Mouse (Mus musculus) midbrain, embryonic 10.5 days (tissue): ENCODE data around the gene Fam71e1. TPM values are rescaled to one million over a fixed set of nuclear protein-coding genes. Genes with fewer than 3 reads are reported as not detected.

Source experiments
- DNase-seq: peaks from one replicate; pipeline ENCODE4 v3.0.0-alpha.2; 2017; ENCODE audit warnings: low spot score
- H3K27ac ChIP-seq: fragments of 300-500 bp; sonication (generic); replicated peaks from 2 replicates; pipeline ENCODE4 v1.5.1; 2016; ENCODE audit warnings: mild to moderate bottlenecking
- H3K27me3 ChIP-seq: fragments of 300-500 bp; sonication (generic); 2 replicates; pipeline ENCODE4 v1.6.1; 2016; ENCODE audit warnings: low read depth, mild to moderate bottlenecking; ENCODE audit not compliant: poor library complexity, severe bottlenecking
- H3K36me3 ChIP-seq: fragments of 300-500 bp; sonication (generic); 2 replicates; pipeline ENCODE4 v1.6.1; 2016; ENCODE audit warnings: mild to moderate bottlenecking, moderate library complexity
- H3K4me1 ChIP-seq: fragments of 300-500 bp; sonication (generic); 2 replicates; pipeline ENCODE4 v1.6.1; 2016
- H3K4me3 ChIP-seq: fragments of 300-500 bp; sonication (generic); 2 replicates; pipeline ENCODE4 v1.5.1; 2016; ENCODE audit warnings: mild to moderate bottlenecking, moderate library complexity
- H3K9me3 ChIP-seq: fragments of 300-500 bp; sonication (generic); replicated peaks from 2 replicates; pipeline ENCODE4 v1.6.1; 2016; ENCODE audit warnings: mild to moderate bottlenecking
- WGBS: fragments of 180-500 bp; shearing (Covaris S2); methylation state at CpG from one replicate; pipeline ENCODE4 v1.1.7; 2016; 5-methylcytosine and 5-hydroxymethylcytosine counted together
- polyA plus RNA-seq: library from polyadenylated mRNA; unstranded; fragments of >200 nt; fragmentation: Nextera tagmentation; extraction: Ambion mirVana; gene quantifications from 2 replicates; pipeline ENCODE4 v1.2.1, GENCODE M21; 2016

Gene Fam71e1
- polyA plus RNA-seq: 20.5 and 27.6 TPM in 2 replicates

GRCm38 (mm10) chr7:44495992-44496770 lies at the start of gene Fam71e1, which contains the start of gene Emc10:
Fam71e1 (plus strand) TSS chr7:44496581.
Emc10 (minus strand) TSS chr7:44496529.
- H3K27ac ChIP-seq: peak within 1 kb of the TSS; percentile 99
- peaks cover 29% of the 10 kb centered on the region for H3K4me1 ChIP-seq
- no peaks in the 10 kb centered on the region for H3K9me3 ChIP-seq
- H3K36me3 ChIP-seq: peaks cover 37% of the 10 kb centered on the region
- DNase-seq: peak; percentile 99
- H3K4me3 ChIP-seq: peak within 1 kb of the TSS; percentile 86
- under 1% methylated on average over 58 of the region's 58 CpGs for WGBS
- H3K27me3 ChIP-seq: peaks cover 18% of the 10 kb centered on the region

- Histone ChIP-seq H3K4me3 (no peak overlapping the region), H3K27me3 (no peaks in the 10 kb centered on the region), H3K4me1 (peaks cover 3% of the 10 kb centered on the region; the same call in 1 of the 2 replicates), H3K9me3 (peaks cover 3% of the 10 kb centered on the region; the same call in 1 of the 2 replicates), H3K36me3 (peaks cover 76% of the 10 kb centered on the region), H3K27ac (no peak overlapping the region)
- 27% methylated on average over 3 of the region's 3 CpGs for WGBS
- no peak for DNase-seq
Observed at GRCm38 (mm10) chr7:44453256-44453655, 43.1 kb upstream of the Fam71e1 start.

DNA sequence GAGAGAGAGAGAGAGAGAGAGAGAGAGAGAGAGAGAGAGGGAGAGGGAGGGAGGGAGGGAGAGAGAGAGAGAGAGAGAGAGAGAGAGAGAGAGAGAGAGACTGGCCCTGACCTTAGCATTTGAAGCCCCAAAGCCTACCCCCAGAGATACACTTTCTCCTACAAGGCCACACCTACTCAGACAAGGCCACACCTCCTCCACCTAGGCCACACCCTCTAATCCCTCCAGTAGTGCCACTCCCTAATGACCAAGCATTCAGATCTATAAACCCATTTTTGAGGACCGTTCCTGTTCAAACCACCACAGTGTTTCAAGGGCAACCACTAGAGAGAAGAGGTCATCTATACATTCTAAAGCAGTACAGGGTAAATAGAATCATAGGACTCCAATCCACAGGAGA lies 40.1 kb upstream of the Fam71e1 start:
- Histone ChIP-seq H3K27me3 (peaks cover 21% of the 10 kb centered on the region), H3K9me3 (peaks cover 6% of the 10 kb centered on the region; the same call in 1 of the 2 replicates), H3K27ac (no peak overlapping the region), H3K4me1 (peaks cover 3% of the 10 kb centered on the region; the same call in 1 of the 2 replicates), H3K36me3 (peaks cover 80% of the 10 kb centered on the region), H3K4me3 (no peak overlapping the region)
- WGBS: 85% methylated on average over 1 of the region's 1 CpGs
- DNase-seq: no peak

DNA sequence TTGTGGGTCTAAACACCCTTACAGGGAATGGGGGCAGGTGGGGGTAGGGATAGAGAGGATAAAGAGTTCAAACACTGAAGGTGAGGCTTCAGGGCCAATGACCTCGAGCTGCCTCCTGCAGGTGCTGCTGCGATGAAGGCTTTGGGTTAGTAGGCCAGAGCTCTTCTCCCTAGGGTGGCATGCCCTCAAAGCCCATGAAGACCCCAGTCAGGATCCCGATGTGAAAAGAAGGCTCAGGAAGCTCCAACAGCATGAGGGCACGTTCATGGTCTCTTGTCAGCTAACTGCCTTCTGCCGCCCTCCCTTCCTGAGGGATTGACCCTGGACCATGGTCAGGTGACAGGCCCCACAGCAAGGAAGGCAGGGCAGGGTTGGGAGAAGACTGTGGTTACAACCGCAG lies 36.3 kb upstream of the Fam71e1 start:
- Histone ChIP-seq H3K4me3 (no peak overlapping the region), H3K36me3 (peaks cover 94% of the 10 kb centered on the region), H3K27me3 (peaks cover 55% of the 10 kb centered on the region), H3K27ac (no peak overlapping the region), H3K4me1 (peaks cover 28% of the 10 kb centered on the region), H3K9me3 (peaks cover 6% of the 10 kb centered on the region; the same call in 1 of the 2 replicates)
- no peak for DNase-seq
- WGBS: 81% methylated on average over 6 of the region's 6 CpGs

DNA sequence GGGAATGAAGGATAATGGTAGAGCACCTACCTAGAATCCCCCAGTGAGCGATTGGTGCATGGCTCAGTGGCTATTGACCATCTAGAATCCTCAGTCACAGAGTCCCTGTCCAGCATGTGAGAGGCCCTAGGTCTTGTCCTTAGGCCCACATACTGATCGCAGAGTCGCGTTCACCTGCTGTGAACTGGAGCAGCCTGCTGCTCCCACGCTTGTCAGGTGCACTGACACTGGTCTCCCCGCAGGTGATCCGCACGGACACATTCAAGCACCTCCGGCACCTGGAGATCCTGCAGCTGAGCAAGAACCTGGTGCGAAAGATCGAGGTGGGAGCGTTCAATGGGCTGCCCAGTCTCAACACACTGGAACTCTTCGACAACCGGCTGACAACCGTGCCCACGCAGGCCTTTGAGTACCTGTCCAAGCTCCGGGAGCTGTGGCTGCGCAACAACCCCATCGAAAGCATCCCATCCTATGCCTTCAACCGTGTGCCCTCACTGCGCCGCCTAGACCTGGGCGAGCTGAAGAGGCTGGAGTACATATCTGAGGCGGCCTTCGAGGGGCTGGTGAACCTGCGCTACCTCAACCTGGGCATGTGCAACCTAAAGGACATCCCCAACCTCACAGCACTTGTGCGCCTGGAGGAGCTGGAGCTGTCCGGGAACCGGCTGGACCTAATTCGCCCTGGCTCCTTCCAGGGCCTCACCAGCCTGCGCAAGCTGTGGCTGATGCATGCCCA lies 35.4 kb upstream of the Fam71e1 start:
- H3K4me3 ChIP-seq: no peak overlapping the region
- H3K27ac ChIP-seq: no peak overlapping the region
- peaks cover 55% of the 10 kb centered on the region for H3K27me3 ChIP-seq
- DNase-seq: no peak
- peaks cover 37% of the 10 kb centered on the region for H3K4me1 ChIP-seq
- peaks cover 6% of the 10 kb centered on the region; the same call in 1 of the 2 replicates for H3K9me3 ChIP-seq
- 80% methylated on average over 31 of the region's 31 CpGs for WGBS
- peaks cover 86% of the 10 kb centered on the region for H3K36me3 ChIP-seq

- peaks cover 44% of the 10 kb centered on the region for H3K4me1 ChIP-seq
- no peak overlapping the region for H3K27ac ChIP-seq
- peaks cover 6% of the 10 kb centered on the region; the same call in 1 of the 2 replicates for H3K9me3 ChIP-seq
- peak; percentile 14 for DNase-seq
- H3K27me3 ChIP-seq: peaks cover 55% of the 10 kb centered on the region
- peaks cover 79% of the 10 kb centered on the region for H3K36me3 ChIP-seq
- 73% methylated on average over 57 of the region's 57 CpGs for WGBS
- 0 out of 2 replicates have a peak overlapping the region, but pooled peaks have one; percentile 32 for H3K4me3 ChIP-seq
Observed at GRCm38 (mm10) chr7:44461503-44462217, 34.7 kb upstream of the Fam71e1 start.

- Histone ChIP-seq H3K4me1 (peaks cover 52% of the 10 kb centered on the region), H3K36me3 (peaks cover 71% of the 10 kb centered on the region), H3K27me3 (peaks cover 55% of the 10 kb centered on the region), H3K9me3 (peaks cover 6% of the 10 kb centered on the region; the same call in 1 of the 2 replicates), H3K27ac (peak overlapping the region; percentile 28; the same call in 1 of the 2 replicates), H3K4me3 (peak overlapping the region; percentile 32)
- WGBS: 23% methylated on average over 77 of the region's 77 CpGs
- DNase-seq: peak; percentile 75
Observed at GRCm38 (mm10) chr7:44462218-44463055, 33.9 kb upstream of the Fam71e1 start.

DNA sequence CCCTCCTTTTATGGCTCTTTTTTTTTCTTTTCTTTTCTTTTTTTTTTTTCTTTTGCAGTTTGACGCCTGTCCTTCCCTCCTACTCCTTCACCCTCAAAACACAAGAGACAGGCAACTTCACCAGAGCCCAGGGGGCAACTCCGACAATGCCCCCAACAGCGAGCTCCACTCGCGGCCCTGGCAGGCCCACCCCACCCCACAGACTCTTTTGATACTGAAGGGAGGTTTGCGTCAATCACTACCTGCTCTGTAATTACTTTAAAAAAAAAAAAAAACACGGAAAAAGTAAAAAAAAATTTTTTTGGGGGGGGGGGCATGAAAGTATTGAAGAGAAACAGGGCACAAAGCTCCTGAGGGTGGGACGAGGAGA lies 33.3 kb upstream of the Fam71e1 start:
- 30% methylated on average over 8 of the region's 8 CpGs for WGBS
- H3K4me1 ChIP-seq: peaks cover 54% of the 10 kb centered on the region
- H3K36me3 ChIP-seq: peaks cover 65% of the 10 kb centered on the region

DNA sequence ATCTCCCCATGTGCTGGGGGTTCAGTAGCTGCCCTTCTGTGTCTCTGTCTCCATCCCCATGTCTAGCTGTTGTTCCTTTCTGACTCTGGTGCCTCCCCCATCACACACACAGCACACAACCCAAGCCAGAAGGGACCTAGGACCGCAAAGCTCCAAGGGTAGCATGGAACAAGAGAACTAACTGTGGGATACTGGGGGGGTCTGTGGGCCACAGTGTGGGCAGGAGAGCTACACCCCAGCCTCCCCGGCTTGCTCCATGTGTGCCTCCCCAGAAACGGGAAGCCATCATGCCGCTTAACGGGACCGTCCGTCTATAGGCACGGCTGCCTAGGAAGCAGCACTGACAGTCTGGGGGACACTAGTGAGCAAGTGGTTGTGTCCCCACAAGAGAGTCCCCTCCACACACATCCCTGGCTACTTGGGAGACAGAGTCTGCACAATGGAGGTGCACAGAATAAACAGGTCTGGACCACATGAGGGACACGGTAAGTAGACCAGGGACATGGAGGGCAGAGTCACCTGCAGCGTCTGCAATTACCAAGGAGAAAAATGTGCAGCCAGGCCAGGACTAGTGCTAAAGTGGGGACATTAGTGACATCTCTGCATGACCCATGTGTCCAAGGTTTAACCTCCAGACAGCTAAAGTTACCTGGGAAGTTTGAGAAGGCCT lies 32.7 kb upstream of the Fam71e1 start:
- peaks cover 60% of the 10 kb centered on the region for H3K4me1 ChIP-seq
- H3K9me3 ChIP-seq: no peaks in the 10 kb centered on the region
- WGBS: 86% methylated on average over 10 of the region's 10 CpGs
- DNase-seq: no peak
- H3K4me3 ChIP-seq: no peak overlapping the region
- H3K36me3 ChIP-seq: peaks cover 59% of the 10 kb centered on the region
- peaks cover 55% of the 10 kb centered on the region for H3K27me3 ChIP-seq
- H3K27ac ChIP-seq: no peak overlapping the region

More for the DNA sequence above, 33.3 kb upstream of the Fam71e1 start:
- H3K27ac ChIP-seq: no peak overlapping the region
- H3K27me3 ChIP-seq: peaks cover 55% of the 10 kb centered on the region
- peaks cover 5% of the 10 kb centered on the region; the same call in 1 of the 2 replicates for H3K9me3 ChIP-seq
- DNase-seq: no peak
- H3K4me3 ChIP-seq: no peak overlapping the region

- Histone ChIP-seq H3K27me3 (peaks cover 52% of the 10 kb centered on the region), H3K36me3 (peaks cover 50% of the 10 kb centered on the region), H3K27ac (no peak overlapping the region; the same call in 1 of the 2 replicates), H3K4me3 (no peak overlapping the region), H3K4me1 (peaks cover 68% of the 10 kb centered on the region), H3K9me3 (no peaks in the 10 kb centered on the region)
- peak; percentile 40 for DNase-seq
- WGBS: 24% methylated on average over 4 of the region's 4 CpGs
Observed at GRCm38 (mm10) chr7:44464511-44464910, 31.9 kb upstream of the Fam71e1 start.

GRCm38 (mm10) chr7:44465111-44465510 lies 31.3 kb upstream of the Fam71e1 start, which contains the start of gene Aspdh:
Aspdh (plus strand) TSS chr7:44465391.
- peaks cover 44% of the 10 kb centered on the region for H3K36me3 ChIP-seq
- peak; percentile 12 for DNase-seq
- peaks cover 46% of the 10 kb centered on the region for H3K27me3 ChIP-seq
- no peaks in the 10 kb centered on the region for H3K9me3 ChIP-seq
- H3K27ac ChIP-seq: peak within 1 kb of the TSS; percentile 35
- WGBS: 51% methylated on average over 2 of the region's 2 CpGs
- peaks cover 71% of the 10 kb centered on the region for H3K4me1 ChIP-seq
- H3K4me3 ChIP-seq: no peak within 1 kb of the TSS
